Mouse (Mus musculus): Measurements from ENCODE around the gene Prmt2. TPM values are rescaled to one million over a fixed set of nuclear protein-coding genes. Genes with fewer than 3 reads are reported as not detected.

The Prmt2 gene
- polyA plus RNA-seq, 1 experiment from 2014 or later: 59.4 TPM

- WGBS: 67% methylated on average over 6 of the region's 6 CpGs
- H3K27me3 ChIP-seq: no peaks in the 10 kb centered on the region
- H3K9ac ChIP-seq: no peak overlapping the region
- no peak overlapping the region for H3K4me2 ChIP-seq (replicated peaks)
- no peak overlapping the region for H3K27ac ChIP-seq (replicated peaks)
- no peak overlapping the region for H3K4me3 ChIP-seq (replicated peaks)
- peaks cover 20% of the 10 kb centered on the region for H3K4me1 ChIP-seq
- ATAC-seq (ENCODE audit: insufficient number of reproducible peaks, low FRiP score, low TSS enrichment, low read depth): no peak
- H3K9me3 ChIP-seq (replicated peaks): no peaks in the 10 kb centered on the region
- H3K36me3 ChIP-seq: no peaks in the 10 kb centered on the region; the same call in 1 of the 2 replicates
These were observed 18.0 kb upstream of the Prmt2 start for GRCm38 (mm10) chr10:76255617-76256016.

GRCm38 (mm10) chr10:76253536-76253935 lies 15.9 kb upstream of the Prmt2 start, which contains the start of gene S100b:
Gene S100b, plus strand, starts transcription at chr10:76253853.
- peak; percentile 66; the same call in 1 of the 2 replicates for ATAC-seq (ENCODE audit: insufficient number of reproducible peaks, low FRiP score, low TSS enrichment, low read depth)
- Histone ChIP-seq H3K27me3 (no peaks in the 10 kb centered on the region), H3K9ac (no peak within 1 kb of the TSS), H3K9me3 (replicated peaks) (no peaks in the 10 kb centered on the region), H3K4me3 (replicated peaks) (peak within 1 kb of the TSS; percentile 9; the same call in 1 of the 2 replicates), H3K36me3 (no peaks in the 10 kb centered on the region; the same call in 1 of the 2 replicates), H3K27ac (replicated peaks) (peak within 1 kb of the TSS; percentile 41; the same call in 1 of the 2 replicates), H3K4me2 (replicated peaks) (no peak within 1 kb of the TSS; the same call in 1 of the 2 replicates), H3K4me1 (peaks cover 16% of the 10 kb centered on the region)
- WGBS: 27% methylated on average over 4 of the region's 4 CpGs

GRCm38 (mm10) chr10:76253079-76253478 lies 15.4 kb upstream of the Prmt2 start:
- Histone ChIP-seq H3K9ac (no peak overlapping the region), H3K4me1 (peaks cover 18% of the 10 kb centered on the region), H3K36me3 (no peaks in the 10 kb centered on the region; the same call in 1 of the 2 replicates), H3K27me3 (no peaks in the 10 kb centered on the region), H3K4me2 (replicated peaks) (no peak overlapping the region), H3K27ac (replicated peaks) (no peak overlapping the region; the same call in 1 of the 2 replicates), H3K4me3 (replicated peaks) (no peak overlapping the region), H3K9me3 (replicated peaks) (no peaks in the 10 kb centered on the region)
- WGBS: 95% methylated on average over 1 of the region's 1 CpGs
- ATAC-seq (ENCODE audit: insufficient number of reproducible peaks, low FRiP score, low TSS enrichment, low read depth): 0 out of 2 replicates have a peak, but pooled peaks have one; percentile 1

- H3K36me3 ChIP-seq: no peaks in the 10 kb centered on the region
- H3K9me3 ChIP-seq (replicated peaks): no peaks in the 10 kb centered on the region
- no peak overlapping the region for H3K4me2 ChIP-seq (replicated peaks)
- H3K4me3 ChIP-seq (replicated peaks): no peak overlapping the region
- no peak overlapping the region for H3K27ac ChIP-seq (replicated peaks)
- 80% methylated on average over 7 of the region's 7 CpGs for WGBS
- H3K4me1 ChIP-seq: peaks cover 16% of the 10 kb centered on the region
- no peak overlapping the region for H3K9ac ChIP-seq
- H3K27me3 ChIP-seq: no peaks in the 10 kb centered on the region
- ATAC-seq (ENCODE audit: insufficient number of reproducible peaks, low FRiP score, low TSS enrichment, low read depth): no peak
These were observed 13.2 kb upstream of the Prmt2 start for GRCm38 (mm10) chr10:76250870-76251269.

- 47% methylated on average over 5 of the region's 5 CpGs for WGBS
- no peak overlapping the region for H3K4me3 ChIP-seq (replicated peaks)
- H3K9ac ChIP-seq: no peak overlapping the region
- H3K27me3 ChIP-seq: no peaks in the 10 kb centered on the region
- H3K27ac ChIP-seq (replicated peaks): 0 out of 2 replicates have a peak overlapping the region, but pooled peaks have one; percentile 11
- H3K9me3 ChIP-seq (replicated peaks): no peaks in the 10 kb centered on the region
- H3K36me3 ChIP-seq: no peaks in the 10 kb centered on the region
- peaks cover 14% of the 10 kb centered on the region for H3K4me1 ChIP-seq
- ATAC-seq (ENCODE audit: insufficient number of reproducible peaks, low FRiP score, low TSS enrichment, low read depth): no peak
- no peak overlapping the region for H3K4me2 ChIP-seq (replicated peaks)
These were observed 10.9 kb upstream of the Prmt2 start for GRCm38 (mm10) chr10:76248647-76248968.

GRCm38 (mm10) chr10:76247960-76248646 lies 10.4 kb upstream of the Prmt2 start:
- no peak overlapping the region for H3K9ac ChIP-seq
- no peak overlapping the region for H3K4me3 ChIP-seq (replicated peaks)
- H3K4me1 ChIP-seq: peaks cover 9% of the 10 kb centered on the region; the same call in 1 of the 2 replicates
- H3K9me3 ChIP-seq (replicated peaks): no peaks in the 10 kb centered on the region
- 33% methylated on average over 21 of the region's 21 CpGs for WGBS
- H3K27ac ChIP-seq (replicated peaks): 0 out of 2 replicates have a peak overlapping the region, but pooled peaks have one; percentile 14
- ATAC-seq (ENCODE audit: insufficient number of reproducible peaks, low FRiP score, low TSS enrichment, low read depth): peak; percentile 39; the same call in 1 of the 2 replicates
- H3K36me3 ChIP-seq: no peaks in the 10 kb centered on the region
- H3K27me3 ChIP-seq: no peaks in the 10 kb centered on the region
- H3K4me2 ChIP-seq (replicated peaks): no peak overlapping the region

- no peaks in the 10 kb centered on the region for H3K27me3 ChIP-seq
- H3K36me3 ChIP-seq: no peaks in the 10 kb centered on the region
- no peak overlapping the region for H3K9ac ChIP-seq
- H3K4me2 ChIP-seq (replicated peaks): no peak overlapping the region
- no peaks in the 10 kb centered on the region for H3K9me3 ChIP-seq (replicated peaks)
- 52% methylated on average over 4 of the region's 4 CpGs for WGBS
- H3K4me1 ChIP-seq: peaks cover 9% of the 10 kb centered on the region; the same call in 1 of the 2 replicates
- H3K4me3 ChIP-seq (replicated peaks): no peak overlapping the region
- no peak for ATAC-seq (ENCODE audit: insufficient number of reproducible peaks, low FRiP score, low TSS enrichment, low read depth)
- H3K27ac ChIP-seq (replicated peaks): no peak overlapping the region
These were observed 8.9 kb upstream of the Prmt2 start for GRCm38 (mm10) chr10:76246601-76247000.

GRCm38 (mm10) chr10:76245106-76245505 lies 7.4 kb upstream of the Prmt2 start:
- Histone ChIP-seq H3K4me2 (replicated peaks) (no peak overlapping the region), H3K4me3 (replicated peaks) (no peak overlapping the region), H3K9me3 (replicated peaks) (no peaks in the 10 kb centered on the region), H3K4me1 (peaks cover 9% of the 10 kb centered on the region; the same call in 1 of the 2 replicates), H3K27me3 (no peaks in the 10 kb centered on the region), H3K9ac (no peak overlapping the region), H3K36me3 (no peaks in the 10 kb centered on the region), H3K27ac (replicated peaks) (no peak overlapping the region)
- WGBS: 71% methylated on average over 2 of the region's 2 CpGs
- no peak for ATAC-seq (ENCODE audit: insufficient number of reproducible peaks, low FRiP score, low TSS enrichment, low read depth)

GRCm38 (mm10) chr10:76239401-76239800 lies 1.7 kb upstream of the Prmt2 start:
- no peak for ATAC-seq (ENCODE audit: insufficient number of reproducible peaks, low FRiP score, low TSS enrichment, low read depth)
- 53% methylated on average over 4 of the region's 4 CpGs for WGBS
- Histone ChIP-seq H3K4me2 (replicated peaks) (no peak overlapping the region), H3K4me3 (replicated peaks) (no peak overlapping the region), H3K36me3 (no peaks in the 10 kb centered on the region), H3K9ac (no peak overlapping the region), H3K9me3 (replicated peaks) (no peaks in the 10 kb centered on the region), H3K27me3 (no peaks in the 10 kb centered on the region), H3K27ac (replicated peaks) (no peak overlapping the region), H3K4me1 (peaks cover 9% of the 10 kb centered on the region; the same call in 1 of the 2 replicates)

GRCm38 (mm10) chr10:76229627-76230026 lies 8.0 kb downstream of the Prmt2 start:
- no peak for ATAC-seq (ENCODE audit: insufficient number of reproducible peaks, low FRiP score, low TSS enrichment, low read depth)
- WGBS: 77% methylated on average over 1 of the region's 1 CpGs
- Histone ChIP-seq H3K4me3 (replicated peaks) (no peak overlapping the region), H3K36me3 (0 out of 2 replicates have a peak, but pooled peaks cover 2% of the 10 kb centered on the region), H3K4me2 (replicated peaks) (no peak overlapping the region), H3K9ac (no peak overlapping the region), H3K27me3 (no peaks in the 10 kb centered on the region), H3K27ac (replicated peaks) (no peak overlapping the region), H3K4me1 (no peaks in the 10 kb centered on the region), H3K9me3 (replicated peaks) (no peaks in the 10 kb centered on the region)

- ATAC-seq (ENCODE audit: insufficient number of reproducible peaks, low FRiP score, low TSS enrichment, low read depth): no peak
- Histone ChIP-seq H3K36me3 (peaks cover 36% of the 10 kb centered on the region), H3K27me3 (no peaks in the 10 kb centered on the region), H3K4me2 (replicated peaks) (no peak overlapping the region), H3K4me3 (replicated peaks) (no peak overlapping the region), H3K4me1 (no peaks in the 10 kb centered on the region), H3K9ac (no peak overlapping the region), H3K9me3 (replicated peaks) (no peaks in the 10 kb centered on the region), H3K27ac (replicated peaks) (no peak overlapping the region)
- 91% methylated on average over 11 of the region's 11 CpGs for WGBS
These were observed 11.7 kb downstream of the Prmt2 start for GRCm38 (mm10) chr10:76225944-76226343.

Data from embryonic facial prominence, embryonic 15.5 days (tissue).